Mouse (Mus musculus) MEL (cell line): ENCODE measurements around the gene Ncoa5. TPM values are rescaled to one million over a fixed set of nuclear protein-coding genes. Genes with fewer than 3 reads are reported as not detected.

Experiments
- DNase-seq: peaks from one replicate; pipeline ENCODE4 v3.0.0; 2011; ENCODE audit warnings: low read depth, low spot score
- H3K27ac ChIP-seq: 2 replicates; pipeline ENCODE4 v1.5.1; 2012; ENCODE audit warnings: low read depth, mild to moderate bottlenecking, control low read depth, low read length, moderate library complexity; ENCODE audit not compliant: control insufficient read depth
- H3K27me3 ChIP-seq, 2 experiments: fragments of 150-350 bp in 1 of 2; sonication (generic) in 1 of 2; 2 replicates each; pipeline ENCODE4 v1.6.1; 2012; ENCODE audit warnings: low read length in 2 of 2, mild to moderate bottlenecking in 2 of 2, improper control_type of control experiment in 1 of 2, moderate library complexity in 1 of 2; ENCODE audit not compliant: insufficient read depth in 2 of 2, control insufficient read depth in 1 of 2
- H3K36me3 ChIP-seq, 2 experiments: 2 replicates each; pipeline ENCODE4 v1.6.1; 2012 to 2014; ENCODE audit warnings: low read length in 2 of 2, improper control_type of control experiment in 1 of 2, inconsistent platforms in 1 of 2, mild to moderate bottlenecking in 1 of 2; ENCODE audit not compliant: insufficient read depth in 2 of 2, control insufficient read depth in 1 of 2
- H3K4me1 ChIP-seq, 2 experiments: fragments of 150-350 bp in 1 of 2; sonication (generic) in 1 of 2; 2 replicates each; pipeline ENCODE4 v1.6.1; 2012; ENCODE audit warnings: low read length in 2 of 2, improper control_type of control experiment in 1 of 2, mild to moderate bottlenecking in 1 of 2; ENCODE audit not compliant: insufficient read depth in 2 of 2, control insufficient read depth in 1 of 2
- H3K4me3 ChIP-seq, 2 experiments: fragments of 150-350 bp in 1 of 2; sonication (generic) in 1 of 2; 2 replicates each; pipeline ENCODE4 v1.5.1; 2012; ENCODE audit warnings: low read depth in 2 of 2, low read length in 2 of 2, mild to moderate bottlenecking in 2 of 2, moderate library complexity in 2 of 2, control low read depth in 1 of 2, improper control_type of control experiment in 1 of 2; ENCODE audit not compliant: control insufficient read depth in 1 of 2, insufficient read depth in 1 of 2
- H3K79me2 ChIP-seq: 2 replicates; pipeline ENCODE4 v1.6.1; 2012; ENCODE audit warnings: mild to moderate bottlenecking, low read length, moderate library complexity; ENCODE audit not compliant: control insufficient read depth, poor library complexity, insufficient read depth
- H3K9ac ChIP-seq: 2 replicates; pipeline ENCODE4 v1.6.1; 2012; ENCODE audit warnings: low read depth, mild to moderate bottlenecking, control low read depth, low read length, moderate library complexity; ENCODE audit not compliant: control insufficient read depth, poor library complexity, severe bottlenecking
- H3K9me3 ChIP-seq: fragments of 150-350 bp; sonication (generic); replicated peaks from 2 replicates; pipeline ENCODE4 v1.6.1; 2012; ENCODE audit warnings: mild to moderate bottlenecking, low read length, improper control_type of control experiment, moderate library complexity; ENCODE audit not compliant: insufficient read depth
- CHD1 ChIP-seq: IDR thresholded peaks from 2 replicates; pipeline ENCODE4 v1.6.1; 2012; ENCODE audit warnings: low read depth, mild to moderate bottlenecking, inconsistent platforms, low read length, improper control_type of control experiment
- CHD2 ChIP-seq: IDR thresholded peaks from 2 replicates; pipeline ENCODE4 v1.6.1; 2011; ENCODE audit warnings: low read length, improper control_type of control experiment
- E2F4 ChIP-seq: IDR thresholded peaks from 2 replicates; pipeline ENCODE4 v1.6.1; 2011; ENCODE audit warnings: low read depth, low read length, improper control_type of control experiment, borderline replicate concordance
- EP300 ChIP-seq, 2 experiments: IDR thresholded peaks; 2 replicates each; pipeline ENCODE4 v1.6.1; 2011; ENCODE audit warnings: improper control_type of control experiment in 2 of 2, low read length in 2 of 2, low read depth in 1 of 2, mild to moderate bottlenecking in 1 of 2
- GABPA ChIP-seq: IDR thresholded peaks from 2 replicates; pipeline ENCODE4 v1.6.1; 2012; ENCODE audit warnings: low read depth, mild to moderate bottlenecking, inconsistent platforms, low read length, improper control_type of control experiment, moderate library complexity
- GATA1 ChIP-seq: IDR thresholded peaks from 2 replicates; pipeline ENCODE4 v1.6.1; 2011; ENCODE audit warnings: low read depth, low read length, improper control_type of control experiment
- HCFC1 ChIP-seq: IDR thresholded peaks from 2 replicates; pipeline ENCODE4 v1.6.1; 2012; ENCODE audit warnings: low read depth, mild to moderate bottlenecking, inconsistent platforms, low read length, improper control_type of control experiment, moderate library complexity
- JUND ChIP-seq: IDR thresholded peaks from 2 replicates; pipeline ENCODE4 v1.6.1; 2011; ENCODE audit warnings: low read depth, mild to moderate bottlenecking, improper control_type of control experiment, low read length
- KAT2A ChIP-seq: conservative IDR thresholded peaks from 2 replicates; pipeline ENCODE4 v1.6.1; 2012; ENCODE audit warnings: low read depth, low read length, improper control_type of control experiment, inconsistent platforms
- MAX ChIP-seq: IDR thresholded peaks from 2 replicates; pipeline ENCODE4 v1.6.1; 2011; ENCODE audit warnings: low read length, improper control_type of control experiment
- MYB ChIP-seq: IDR thresholded peaks from 2 replicates; pipeline ENCODE4 v1.6.1; 2011; ENCODE audit warnings: mild to moderate bottlenecking, low read depth, low read length, improper control_type of control experiment
- NELFE ChIP-seq: IDR thresholded peaks from 2 replicates; pipeline ENCODE4 v1.6.1; 2011; ENCODE audit warnings: low read depth, low read length, improper control_type of control experiment
- NRF1 ChIP-seq: IDR thresholded peaks from 2 replicates; pipeline ENCODE4 v1.6.1; 2014; ENCODE audit warnings: low read depth, mild to moderate bottlenecking, inconsistent platforms, low read length, improper control_type of control experiment, moderate library complexity; ENCODE audit not compliant: poor library complexity, insufficient read depth, severe bottlenecking
- POLR2AphosphoS2 ChIP-seq: IDR thresholded peaks from 2 replicates; pipeline ENCODE4 v1.6.1; 2011; ENCODE audit warnings: low read length, improper control_type of control experiment
- POLR2AphosphoS5 ChIP-seq: IDR thresholded peaks from 2 replicates; pipeline ENCODE4 v1.6.1; 2012; ENCODE audit warnings: low read depth, borderline replicate concordance, mild to moderate bottlenecking, inconsistent platforms, low read length, moderate library complexity, mixed read lengths
- RAD21 ChIP-seq: IDR thresholded peaks from 2 replicates; pipeline ENCODE4 v1.6.1; 2011; ENCODE audit warnings: mild to moderate bottlenecking, low read depth, low read length, improper control_type of control experiment
- RCOR1 ChIP-seq: IDR thresholded peaks from 2 replicates; pipeline ENCODE4 v1.6.1; 2012; ENCODE audit warnings: low read depth, mild to moderate bottlenecking, inconsistent platforms, low read length, improper control_type of control experiment
- SIN3A ChIP-seq: IDR thresholded peaks from 2 replicates; pipeline ENCODE4 v1.6.1; 2012; ENCODE audit warnings: low read length, improper control_type of control experiment, inconsistent platforms
- SMC3 ChIP-seq: IDR thresholded peaks from 2 replicates; pipeline ENCODE4 v1.6.1; 2011; ENCODE audit warnings: low read depth, low read length, improper control_type of control experiment
- TAL1 ChIP-seq: IDR thresholded peaks from 2 replicates; pipeline ENCODE4 v1.6.1; 2012; ENCODE audit warnings: mild to moderate bottlenecking, inconsistent platforms, low read length, moderate library complexity, mixed read lengths
- TCF12 ChIP-seq: IDR thresholded peaks from 2 replicates; pipeline ENCODE4 v1.6.1; 2014; ENCODE audit warnings: low read depth, mild to moderate bottlenecking, inconsistent platforms, low read length, improper control_type of control experiment, moderate library complexity
- UBTF ChIP-seq: IDR thresholded peaks from 2 replicates; pipeline ENCODE4 v1.6.1; 2012; ENCODE audit warnings: low read depth, mild to moderate bottlenecking, inconsistent platforms, low read length, improper control_type of control experiment, moderate library complexity, borderline replicate concordance; ENCODE audit not compliant: insufficient read depth
- ZC3H11A ChIP-seq: IDR thresholded peaks from 2 replicates; pipeline ENCODE4 v1.6.1; 2012; ENCODE audit warnings: low read depth, mild to moderate bottlenecking, inconsistent platforms, low read length, improper control_type of control experiment
- ZMIZ1 ChIP-seq: IDR thresholded peaks from 2 replicates; pipeline ENCODE4 v1.6.1; 2012; ENCODE audit warnings: low read depth, mild to moderate bottlenecking, inconsistent platforms, low read length, improper control_type of control experiment, moderate library complexity
- polyA plus RNA-seq, 2 experiments: library from polyadenylated mRNA; stranded (reverse) in 1 of 2; unstranded in 1 of 2; fragments of >175 nt in 1 of 2; fragments of >200 nt in 1 of 2; gene quantifications; 2 replicates each; pipeline versions ENCODE4 v1.2.1 to v1.2.4; 2012; ENCODE audit warnings: low replicate concordance in 2 of 2, low read depth in 1 of 2; ENCODE audit not compliant: insufficient read length in 2 of 2, insufficient read depth in 1 of 2, missing spikeins in 1 of 2
- total RNA-seq: library from RNA; depleted of rRNA; stranded (reverse); fragments of 300-350 nt; gene quantifications from 2 replicates; pipeline ENCODE4 v1.2.3, GENCODE M21; 2012

Ncoa5 gene
- total and polyA plus RNA-seq, 3 experiments = 35.8 to 76.6 (median 61.0) TPM

GRCm38 (mm10) chr2:165055905-165056304, 21.2 kb upstream of the Ncoa5 start:
- no peak for TF ChIP-seq MYB
- TF ChIP-seq CHD2 = no peak
- TF ChIP-seq UBTF = no peak
- TF ChIP-seq NRF1 = no peak
- TF ChIP-seq CHD1 = no peak
- TF ChIP-seq ZC3H11A = no peak
- no peak for TF ChIP-seq EP300 (IDR thresholded peaks at IDR 0.05; ENCODE audit: low read depth in 1 of 2, low read length in 2 of 2)
- no peak for TF ChIP-seq ZMIZ1
- no peak for TF ChIP-seq HCFC1
- no peak overlapping the region for H3K4me3 ChIP-seq
- H3K9me3 ChIP-seq = no peaks in the 10 kb centered on the region
- H3K4me1 ChIP-seq = peaks cover 0 to 8% of the 10 kb centered on the region in 2 experiments; a peak in 1 of 4 replicates
- no peak for DNase-seq
- no peak overlapping the region for H3K27ac ChIP-seq
- no peak overlapping the region for H3K9ac ChIP-seq
- peaks cover 0 to under 1% of the 10 kb centered on the region in 2 experiments; a peak in 1 of 4 replicates for H3K36me3 ChIP-seq
- H3K79me2 ChIP-seq = no peaks in the 10 kb centered on the region
- no peaks in the 10 kb centered on the region for H3K27me3 ChIP-seq

GRCm38 (mm10) chr2:165054888-165055852, 20.5 kb upstream of the Ncoa5 start, which contains the start of gene Cd40:
Cd40 (plus strand) TSS chr2:165055627.
- H3K27me3 ChIP-seq = no peaks in the 10 kb centered on the region
- TF ChIP-seq RAD21 (no peak), RCOR1 (no peak), GATA1 (no peak), KAT2A (no peak), JUND (no peak), GABPA (no peak), SMC3 (no peak), SIN3A (no peak), NRF1 (no peak), MAX (no peak), TAL1 (no peak), TCF12 (no peak), POLR2AphosphoS5 (no peak), E2F4 (no peak), UBTF (no peak), POLR2AphosphoS2 (no peak), NELFE (no peak)
- H3K27ac ChIP-seq = no peak within 1 kb of the TSS

More at GRCm38 (mm10) chr2:165054888-165055852, 20.5 kb upstream of the Ncoa5 start, which contains the start of gene Cd40:
- H3K9me3 ChIP-seq = no peaks in the 10 kb centered on the region
- no peak for DNase-seq
- no peak within 1 kb of the TSS for H3K9ac ChIP-seq
- H3K36me3 ChIP-seq = peaks cover 0 to 5% of the 10 kb centered on the region in 2 experiments; a peak in 2 of 4 replicates
- H3K4me3 ChIP-seq = no peak within 1 kb of the TSS
- no peaks in the 10 kb centered on the region for H3K79me2 ChIP-seq
- peaks cover 0 to 9% of the 10 kb centered on the region in 2 experiments; a peak in 1 of 4 replicates for H3K4me1 ChIP-seq
